Mouse (Mus musculus): ENCODE measurements around the gene Kctd17. TPM values are rescaled to one million over a fixed set of nuclear protein-coding genes. Genes with fewer than 3 reads are reported as not detected.

Kctd17 gene
- polyA plus RNA-seq, 1 experiment from 2014 or later, result 117 TPM

DNA sequence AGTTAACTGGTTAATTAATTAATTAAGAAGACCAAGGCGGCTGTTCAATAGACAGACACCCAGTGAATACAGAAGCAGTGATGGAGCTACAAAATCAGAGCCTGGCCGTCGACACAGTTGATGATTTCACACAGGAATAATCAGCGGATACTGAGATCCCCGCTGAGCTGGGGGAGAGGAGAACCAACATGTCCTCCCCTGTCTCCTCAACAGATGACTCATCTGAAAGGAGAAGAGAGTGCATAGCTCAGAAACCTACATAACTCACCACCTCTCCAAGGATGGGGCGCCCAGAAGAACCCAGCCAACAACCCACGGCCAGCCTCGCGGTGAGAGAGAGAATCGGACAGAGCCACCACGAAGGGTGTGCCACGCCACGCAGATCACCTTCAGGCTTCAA, 8.0 kb upstream of the Kctd17 start:
- Histone ChIP-seq H3K27ac (no peak overlapping the region), H3K4me2 (replicated peaks) (no peak overlapping the region), H3K36me3 (no peaks in the 10 kb centered on the region), H3K4me1 (replicated peaks) (peaks cover 10% of the 10 kb centered on the region; the same call in 1 of the 2 replicates), H3K27me3 (peaks cover 20% of the 10 kb centered on the region), H3K9ac (replicated peaks) (no peak overlapping the region), H3K9me3 (no peaks in the 10 kb centered on the region), H3K4me3 (replicated peaks) (no peak overlapping the region)
- 89% methylated on average over 13 of the region's 13 CpGs for WGBS
- ATAC-seq, result no peak

- 16% methylated on average over 16 of the region's 16 CpGs for WGBS
- Histone ChIP-seq H3K27ac (no peak overlapping the region), H3K4me3 (replicated peaks) (no peak overlapping the region), H3K4me2 (replicated peaks) (0 out of 2 replicates have a peak overlapping the region, but pooled peaks have one; percentile 15), H3K9ac (replicated peaks) (no peak overlapping the region), H3K36me3 (no peaks in the 10 kb centered on the region), H3K9me3 (no peaks in the 10 kb centered on the region), H3K27me3 (peaks cover 23% of the 10 kb centered on the region), H3K4me1 (replicated peaks) (peaks cover 5% of the 10 kb centered on the region; the same call in 1 of the 2 replicates)
- ATAC-seq, result peak; percentile 79; the same call in 1 of the 2 replicates
Measured at GRCm38 (mm10) chr15:78422046-78422956, 6.1 kb upstream of the Kctd17 start.

DNA sequence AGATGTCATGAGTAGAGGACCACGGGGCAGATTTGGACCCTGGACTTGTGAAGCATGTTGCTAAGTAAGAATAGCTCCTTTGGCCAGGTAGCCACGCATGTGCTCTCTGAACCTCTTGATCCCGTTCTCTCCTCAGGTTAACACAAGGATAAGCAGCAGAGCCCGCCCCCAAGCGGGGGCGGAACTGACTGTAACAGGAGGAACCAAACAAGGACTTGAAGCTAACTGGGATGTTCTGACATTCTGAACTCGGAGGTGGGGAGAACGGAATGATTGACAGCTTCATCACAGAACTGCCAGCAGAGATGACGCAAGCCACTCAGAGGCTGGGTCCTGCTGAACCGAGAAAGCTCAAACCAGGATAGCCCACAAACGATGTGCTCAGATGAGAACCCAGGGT, 3.9 kb upstream of the Kctd17 start:
- no peaks in the 10 kb centered on the region for H3K36me3 ChIP-seq
- WGBS, result 25% methylated on average over 11 of the region's 11 CpGs

DNA sequence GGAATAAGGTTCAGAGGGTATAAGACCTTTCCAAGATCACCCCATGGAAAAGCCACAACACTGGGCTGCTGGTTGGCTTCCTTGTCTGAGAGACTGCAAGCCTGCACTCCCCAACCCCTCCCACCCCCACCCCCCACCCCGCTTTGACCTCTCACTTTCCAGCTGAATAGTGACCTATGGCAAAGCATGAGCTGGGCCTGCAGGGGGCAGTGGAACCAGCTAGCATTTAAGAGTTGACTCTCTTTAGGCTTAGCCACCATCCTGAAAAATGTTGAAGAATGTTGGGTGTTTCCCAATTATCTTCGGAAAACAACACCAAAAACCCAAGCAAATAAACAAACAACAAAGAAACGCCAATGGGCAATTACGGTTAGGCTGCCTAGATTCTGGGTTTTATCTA, 3.1 kb upstream of the Kctd17 start:
- ATAC-seq, result no peak
- no peak overlapping the region for H3K27ac ChIP-seq
- WGBS, result 68% methylated on average over 4 of the region's 4 CpGs

More for the DNA sequence above, 3.9 kb upstream of the Kctd17 start:
- ATAC-seq, result no peak
- peaks cover 16% of the 10 kb centered on the region for H3K4me1 ChIP-seq (replicated peaks)
- peaks cover 23% of the 10 kb centered on the region for H3K27me3 ChIP-seq
- no peak overlapping the region for H3K27ac ChIP-seq
- no peak overlapping the region for H3K4me3 ChIP-seq (replicated peaks)
- no peak overlapping the region for H3K9ac ChIP-seq (replicated peaks)
- H3K9me3 ChIP-seq, result no peaks in the 10 kb centered on the region
- H3K4me2 ChIP-seq (replicated peaks), result no peak overlapping the region

DNA sequence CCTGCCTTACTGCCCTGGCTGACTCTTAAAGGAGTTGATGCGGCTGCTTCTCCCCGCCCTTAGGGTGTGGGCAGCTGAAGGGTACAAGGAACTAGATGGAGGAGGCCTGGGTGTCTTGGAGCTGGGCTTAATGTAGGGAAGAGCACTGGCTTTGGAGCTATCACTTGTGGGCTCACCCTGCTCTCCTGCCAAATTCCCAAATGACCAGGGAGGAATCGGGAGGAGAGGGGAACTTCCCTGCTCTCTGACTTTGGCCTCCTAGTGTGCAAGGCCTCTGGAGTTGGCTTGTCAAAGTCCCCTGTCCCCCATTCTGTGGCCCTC, 735 bp downstream of the Kctd17 start:
- Histone ChIP-seq H3K4me3 (replicated peaks) (peak overlapping the region; percentile 93), H3K36me3 (peaks cover 26% of the 10 kb centered on the region), H3K27ac (peak overlapping the region; percentile 72), H3K9ac (replicated peaks) (peak overlapping the region; percentile 93), H3K4me2 (replicated peaks) (peak overlapping the region; percentile 89), H3K27me3 (peaks cover 12% of the 10 kb centered on the region), H3K9me3 (no peaks in the 10 kb centered on the region), H3K4me1 (replicated peaks) (peaks cover 29% of the 10 kb centered on the region)
- no peak; the same call in 1 of the 2 replicates for ATAC-seq
- 0% methylated on average over 3 of the region's 3 CpGs for WGBS

More for the DNA sequence above, 3.1 kb upstream of the Kctd17 start:
- Histone ChIP-seq H3K9ac (replicated peaks) (no peak overlapping the region), H3K9me3 (no peaks in the 10 kb centered on the region), H3K4me1 (replicated peaks) (peaks cover 23% of the 10 kb centered on the region), H3K4me2 (replicated peaks) (no peak overlapping the region), H3K4me3 (replicated peaks) (no peak overlapping the region), H3K36me3 (no peaks in the 10 kb centered on the region), H3K27me3 (peaks cover 23% of the 10 kb centered on the region)

DNA sequence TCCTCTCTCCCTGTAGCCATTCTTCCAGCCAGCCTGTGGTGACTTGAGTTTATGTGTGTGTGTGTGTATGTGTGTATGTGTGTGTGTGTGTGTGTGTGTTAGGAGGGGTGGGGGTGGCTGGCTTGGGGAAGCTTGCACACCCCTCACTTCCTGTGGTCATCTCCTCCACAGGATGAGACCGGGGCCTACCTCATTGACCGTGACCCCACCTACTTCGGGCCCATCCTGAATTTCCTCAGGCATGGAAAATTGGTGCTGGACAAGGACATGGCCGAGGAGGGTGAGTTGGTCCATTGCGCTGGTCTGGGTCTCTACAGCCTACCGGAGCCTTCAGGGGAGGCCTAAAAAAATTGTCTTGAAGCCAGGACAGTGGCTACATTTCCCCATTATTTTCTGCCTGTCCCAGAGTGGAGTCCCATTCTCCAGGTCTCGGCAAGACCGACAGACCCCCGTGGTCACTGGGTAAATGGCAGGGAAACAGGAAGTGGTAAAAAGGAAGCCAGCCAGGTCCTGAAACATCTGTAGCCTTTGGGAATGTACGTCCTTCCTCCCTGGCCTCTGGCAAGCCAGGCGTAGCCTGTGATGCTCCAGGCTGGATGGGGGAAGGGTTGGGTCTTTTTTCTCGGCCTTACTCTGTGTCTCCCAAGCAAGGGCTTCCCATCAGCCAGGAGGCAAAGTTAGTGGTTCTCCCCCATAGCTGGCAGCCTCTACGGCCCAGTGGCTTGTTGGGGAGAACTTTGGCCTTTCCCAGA, 1.7 kb downstream of the Kctd17 start:
- Histone ChIP-seq H3K4me1 (replicated peaks) (peaks cover 38% of the 10 kb centered on the region), H3K9ac (replicated peaks) (peak overlapping the region; percentile 93), H3K4me2 (replicated peaks) (peak overlapping the region; percentile 89), H3K27ac (0 out of 2 replicates have a peak overlapping the region, but pooled peaks have one; percentile 1), H3K9me3 (no peaks in the 10 kb centered on the region), H3K36me3 (peaks cover 32% of the 10 kb centered on the region), H3K27me3 (peaks cover 4% of the 10 kb centered on the region; the same call in 1 of the 2 replicates), H3K4me3 (replicated peaks) (peak overlapping the region; percentile 93)
- 87% methylated on average over 13 of the region's 13 CpGs for WGBS
- ATAC-seq, result no peak

DNA sequence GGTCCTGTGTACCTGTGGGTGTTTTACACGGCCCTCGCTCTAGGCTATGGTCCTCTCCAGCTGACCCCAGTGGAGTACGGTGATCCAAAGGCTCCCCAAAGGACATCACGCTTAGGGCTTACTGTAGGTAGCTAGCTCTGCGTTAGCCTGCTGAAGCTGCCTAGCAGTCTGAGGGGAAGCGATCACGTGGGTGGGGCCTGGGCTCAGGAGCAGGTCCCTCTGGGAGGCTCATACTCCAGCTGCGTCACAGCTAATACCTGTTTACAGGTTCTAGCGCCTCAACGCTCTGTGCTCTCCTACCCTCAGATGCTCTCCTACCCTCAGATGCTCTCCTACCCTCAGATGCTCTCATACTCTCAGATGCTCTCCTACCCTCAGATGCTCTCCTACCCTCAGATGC, 2.5 kb downstream of the Kctd17 start:
- H3K9ac ChIP-seq (replicated peaks), result no peak overlapping the region
- H3K36me3 ChIP-seq, result peaks cover 39% of the 10 kb centered on the region
- no peak overlapping the region for H3K4me3 ChIP-seq (replicated peaks)
- peaks cover 3% of the 10 kb centered on the region; the same call in 1 of the 2 replicates for H3K27me3 ChIP-seq
- WGBS, result 87% methylated on average over 10 of the region's 10 CpGs
- no peaks in the 10 kb centered on the region for H3K9me3 ChIP-seq
- no peak for ATAC-seq
- H3K4me1 ChIP-seq (replicated peaks), result peaks cover 46% of the 10 kb centered on the region
- H3K4me2 ChIP-seq (replicated peaks), result no peak overlapping the region
- no peak overlapping the region for H3K27ac ChIP-seq

GRCm38 (mm10) chr15:78431541-78432121, 3.3 kb downstream of the Kctd17 start:
- no peak overlapping the region for H3K4me2 ChIP-seq (replicated peaks)
- no peak overlapping the region for H3K27ac ChIP-seq
- peaks cover 7% of the 10 kb centered on the region; the same call in 1 of the 2 replicates for H3K27me3 ChIP-seq
- peaks cover 42% of the 10 kb centered on the region for H3K36me3 ChIP-seq
- H3K9me3 ChIP-seq, result no peaks in the 10 kb centered on the region
- no peak overlapping the region for H3K4me3 ChIP-seq (replicated peaks)
- H3K4me1 ChIP-seq (replicated peaks), result peaks cover 54% of the 10 kb centered on the region
- no peak overlapping the region for H3K9ac ChIP-seq (replicated peaks)
- 87% methylated on average over 7 of the region's 7 CpGs for WGBS
- ATAC-seq, result no peak

DNA sequence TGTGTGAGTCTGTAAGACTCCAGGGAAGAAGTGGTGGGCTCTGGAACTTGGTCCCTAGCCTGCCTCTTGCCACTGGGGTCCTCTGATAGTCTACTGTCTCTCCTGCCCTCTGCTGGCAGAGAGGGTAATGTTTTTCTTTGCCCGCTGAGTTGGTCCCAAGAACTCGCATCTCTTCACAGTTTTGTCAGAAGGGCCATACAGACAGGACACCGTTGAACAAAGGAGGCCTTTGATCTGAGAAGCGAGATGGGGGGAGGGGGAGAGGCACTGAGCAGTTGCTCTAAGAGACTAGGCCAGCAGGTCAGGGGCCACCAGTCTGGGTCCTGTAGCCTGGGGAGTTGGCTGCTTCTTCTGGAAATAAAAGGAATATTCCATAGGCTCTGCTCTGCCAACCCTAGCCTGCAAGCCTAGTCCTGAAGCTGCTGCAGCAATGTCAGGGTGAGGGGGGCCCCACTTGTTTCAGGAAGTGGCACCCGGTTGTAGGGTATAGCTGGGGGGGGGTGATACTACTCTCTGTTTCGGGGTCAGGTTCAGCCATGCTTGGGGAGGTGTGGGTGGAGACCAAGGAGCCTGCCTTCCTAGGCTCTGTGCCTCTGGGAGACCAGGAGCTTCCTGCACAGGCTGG, 6.6 kb downstream of the Kctd17 start:
- no peak overlapping the region; the same call in 1 of the 2 replicates for H3K9ac ChIP-seq (replicated peaks)
- H3K4me3 ChIP-seq (replicated peaks), result no peak overlapping the region
- no peak overlapping the region for H3K4me2 ChIP-seq (replicated peaks)
- H3K4me1 ChIP-seq (replicated peaks), result peaks cover 57% of the 10 kb centered on the region
- ATAC-seq, result no peak
- H3K36me3 ChIP-seq, result peaks cover 42% of the 10 kb centered on the region
- no peaks in the 10 kb centered on the region for H3K9me3 ChIP-seq
- H3K27me3 ChIP-seq, result 0 out of 2 replicates have a peak, but pooled peaks cover 6% of the 10 kb centered on the region
- WGBS, result 26% methylated on average over 6 of the region's 6 CpGs
- H3K27ac ChIP-seq, result no peak overlapping the region; the same call in 1 of the 2 replicates

DNA sequence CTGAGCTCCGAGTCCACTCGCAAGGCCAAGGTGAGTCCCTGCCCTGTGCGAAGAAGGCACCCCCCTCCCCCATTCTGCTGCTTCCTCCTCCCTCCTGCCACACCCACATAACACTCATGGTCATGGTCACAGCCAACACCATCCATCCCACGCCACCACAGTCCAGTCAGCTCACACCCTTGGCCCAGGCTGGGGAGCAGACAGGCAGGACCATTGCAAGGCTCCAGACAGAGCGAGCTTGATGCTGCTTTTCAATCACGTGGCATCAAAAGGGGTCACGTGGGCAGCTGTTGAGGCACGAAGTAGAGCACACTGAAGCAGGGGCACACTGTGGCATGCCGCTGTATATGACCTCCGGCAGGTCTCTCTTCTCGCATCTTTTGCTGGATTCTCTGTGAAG, 7.3 kb downstream of the Kctd17 start:
- no peak overlapping the region for H3K4me2 ChIP-seq (replicated peaks)
- ATAC-seq, result no peak
- no peak overlapping the region for H3K9ac ChIP-seq (replicated peaks)
- H3K4me1 ChIP-seq (replicated peaks), result peaks cover 55% of the 10 kb centered on the region
- H3K27ac ChIP-seq, result no peak overlapping the region
- peaks cover 42% of the 10 kb centered on the region for H3K36me3 ChIP-seq
- H3K9me3 ChIP-seq, result no peaks in the 10 kb centered on the region
- 0 out of 2 replicates have a peak, but pooled peaks cover 6% of the 10 kb centered on the region for H3K27me3 ChIP-seq
- WGBS, result 80% methylated on average over 11 of the region's 11 CpGs
- H3K4me3 ChIP-seq (replicated peaks), result no peak overlapping the region

DNA sequence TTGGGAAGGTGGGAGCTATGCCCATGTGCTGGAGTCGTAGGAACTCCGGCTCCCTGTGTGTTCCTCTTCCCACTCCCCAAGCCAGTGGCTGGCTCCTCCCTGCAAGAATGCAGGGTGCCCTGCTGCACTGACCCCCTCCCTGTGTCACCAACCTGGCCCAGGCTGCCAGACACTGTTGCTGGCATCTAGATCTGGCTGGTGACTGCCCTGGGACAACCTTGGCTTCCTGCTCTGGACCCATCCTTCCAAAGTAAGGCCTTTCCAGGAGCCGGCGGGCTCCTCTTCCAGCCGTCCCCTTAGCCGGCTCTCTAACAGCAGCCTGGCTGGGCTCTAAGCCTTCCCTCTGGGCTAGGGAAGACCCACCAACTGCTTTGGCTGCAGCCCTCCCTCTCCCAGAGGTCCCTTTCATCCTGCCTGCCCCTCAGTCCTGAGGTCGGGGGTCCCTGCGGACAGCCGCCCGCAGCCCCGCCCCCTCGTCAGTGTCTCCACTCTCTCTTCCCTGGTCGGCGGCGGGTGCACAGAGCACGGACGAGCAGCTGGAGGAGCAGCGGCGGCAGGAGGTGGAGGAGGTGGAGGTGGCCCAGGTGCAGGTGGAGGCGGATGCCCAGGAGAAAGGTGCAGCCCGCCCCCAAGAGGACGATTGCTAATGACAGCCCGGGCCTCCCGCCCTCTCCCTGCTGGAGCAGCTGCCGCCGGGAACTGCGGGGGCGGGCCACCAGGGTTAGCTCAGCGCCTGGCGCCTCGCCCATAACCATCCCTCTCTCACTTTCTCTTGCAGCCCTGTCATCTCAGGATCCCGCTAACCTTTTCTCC, 8.2 kb downstream of the Kctd17 start:
- peak overlapping the region; percentile 50 for H3K4me2 ChIP-seq (replicated peaks)
- H3K4me1 ChIP-seq (replicated peaks), result peaks cover 56% of the 10 kb centered on the region
- H3K4me3 ChIP-seq (replicated peaks), result peak overlapping the region; percentile 21
- H3K9ac ChIP-seq (replicated peaks), result peak overlapping the region; percentile 63
- H3K27me3 ChIP-seq, result 0 out of 2 replicates have a peak, but pooled peaks cover 6% of the 10 kb centered on the region
- peak overlapping the region; percentile 78 for H3K27ac ChIP-seq
- no peaks in the 10 kb centered on the region for H3K9me3 ChIP-seq
- 5% methylated on average over 32 of the region's 32 CpGs for WGBS
- H3K36me3 ChIP-seq, result peaks cover 38% of the 10 kb centered on the region
- peak; percentile 65 for ATAC-seq

Measured in midbrain, embryonic 13.5 days (tissue).